Mouse (Mus musculus) forebrain, embryonic 16.5 days (tissue): ENCODE data around the gene Rpusd4. TPM values are rescaled to one million over a fixed set of nuclear protein-coding genes. Genes with fewer than 3 reads are reported as not detected.

Experiments used
- ATAC-seq: fragments of 200-750 bp; cut with Nextera tagmentation; 2 replicates; pipeline ENCODE4 v1.8.0; 2017; ENCODE audit warnings: mild to moderate bottlenecking, moderate library complexity
- H3K27ac ChIP-seq: fragments of 300-500 bp; sonication (generic); 2 replicates; pipeline ENCODE4 v1.5.1; 2014; ENCODE audit warnings: low read length, control low read depth
- H3K27me3 ChIP-seq: fragments of 300-500 bp; sonication (generic); replicated peaks from 2 replicates; pipeline ENCODE4 v1.6.1; 2014; ENCODE audit warnings: low read length; ENCODE audit not compliant: control insufficient read depth, insufficient read depth
- H3K36me3 ChIP-seq: fragments of 300-500 bp; sonication (generic); 2 replicates; pipeline ENCODE4 v1.6.1; 2014; ENCODE audit not compliant: control insufficient read depth, insufficient read depth
- H3K4me1 ChIP-seq: fragments of 300-500 bp; sonication (generic); replicated peaks from 2 replicates; pipeline ENCODE4 v1.6.1; 2014; ENCODE audit warnings: low read length; ENCODE audit not compliant: control insufficient read depth, insufficient read depth
- H3K4me2 ChIP-seq: fragments of 300-500 bp; sonication (generic); 2 replicates; pipeline ENCODE4 v1.6.1; 2014; ENCODE audit warnings: mild to moderate bottlenecking, low read length, control low read depth
- H3K4me3 ChIP-seq: fragments of 300-500 bp; sonication (generic); replicated peaks from 2 replicates; pipeline ENCODE4 v1.5.1; 2014; ENCODE audit warnings: mild to moderate bottlenecking, low read length, control low read depth
- H3K9ac ChIP-seq: fragments of 300-500 bp; sonication (generic); replicated peaks from 2 replicates; pipeline ENCODE4 v1.6.1; 2014; ENCODE audit warnings: low read depth, low read length, control low read depth
- H3K9me3 ChIP-seq: fragments of 300-500 bp; sonication (generic); 2 replicates; pipeline ENCODE4 v1.6.1; 2016; ENCODE audit warnings: low read length; ENCODE audit not compliant: control insufficient read depth
- WGBS: fragments of 180-500 bp; shearing (Covaris S2); extraction: QIAGEN DNeasy Blood & Tissue Kit; methylation state at CpG from one replicate; pipeline ENCODE4 v1.1.7; 2014; 5-methylcytosine and 5-hydroxymethylcytosine counted together
- polyA plus RNA-seq: library from polyadenylated mRNA; unstranded; fragments of >200 nt; fragmentation: Nextera tagmentation; extraction: Ambion mirVana; gene quantifications from 2 replicates; pipeline ENCODE4 v1.2.1, GENCODE M21; 2015

Gene Rpusd4
- polyA plus RNA-seq, 1 experiment from 2014 or later = 19.7 TPM

GRCm38 (mm10) chr9:35282851-35283200, 15.2 kb downstream of the Rpusd4 start:
- Histone ChIP-seq H3K4me2 (no peak overlapping the region), H3K4me1 (0 out of 2 replicates have a peak, but pooled peaks cover 2% of the 10 kb centered on the region), H3K4me3 (no peak overlapping the region), H3K36me3 (no peaks in the 10 kb centered on the region), H3K9me3 (no peaks in the 10 kb centered on the region), H3K9ac (no peak overlapping the region), H3K27ac (no peak overlapping the region), H3K27me3 (no peaks in the 10 kb centered on the region)
- WGBS = 60% methylated on average over 5 of the region's 5 CpGs
- ATAC-seq = no peak

GRCm38 (mm10) chr9:35283415-35284069, 15.9 kb downstream of the Rpusd4 start:
- Histone ChIP-seq H3K27ac (no peak overlapping the region), H3K9me3 (no peaks in the 10 kb centered on the region), H3K27me3 (no peaks in the 10 kb centered on the region), H3K4me1 (0 out of 2 replicates have a peak, but pooled peaks cover 2% of the 10 kb centered on the region), H3K36me3 (no peaks in the 10 kb centered on the region), H3K4me3 (no peak overlapping the region), H3K4me2 (no peak overlapping the region), H3K9ac (no peak overlapping the region)
- peak; percentile 51; the same call in 1 of the 2 replicates for ATAC-seq
- WGBS = 84% methylated on average over 13 of the region's 13 CpGs

GRCm38 (mm10) chr9:35284351-35284750, 16.7 kb downstream of the Rpusd4 start:
- ATAC-seq = no peak

DNA sequence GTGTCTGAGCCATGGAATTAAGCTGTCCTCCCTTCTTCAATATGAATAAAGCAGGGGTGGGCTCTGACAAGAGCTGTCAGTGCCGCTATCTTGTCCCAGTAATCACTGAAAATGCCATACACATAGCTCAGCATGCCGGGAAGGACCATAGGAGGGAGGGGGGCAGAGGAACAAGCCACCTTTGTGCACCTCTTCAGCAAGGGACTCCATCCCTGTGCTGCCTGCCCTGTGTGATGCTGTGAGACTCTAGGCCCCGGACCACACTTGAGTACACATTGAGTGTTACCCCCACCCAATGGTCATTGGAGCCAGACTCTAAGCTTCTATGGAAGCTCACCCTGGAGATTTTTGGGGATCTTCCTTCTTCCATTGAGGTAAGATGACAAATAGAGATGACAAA, 18.7 kb downstream of the Rpusd4 start:
- H3K4me2 ChIP-seq = no peak overlapping the region
- no peak overlapping the region for H3K27ac ChIP-seq
- WGBS = 89% methylated on average over 3 of the region's 3 CpGs
- H3K9ac ChIP-seq = no peak overlapping the region
- H3K9me3 ChIP-seq = no peaks in the 10 kb centered on the region
- no peak for ATAC-seq
- no peaks in the 10 kb centered on the region for H3K27me3 ChIP-seq
- 0 out of 2 replicates have a peak, but pooled peaks cover 2% of the 10 kb centered on the region for H3K4me1 ChIP-seq
- H3K4me3 ChIP-seq = no peak overlapping the region
- H3K36me3 ChIP-seq = no peaks in the 10 kb centered on the region

More at GRCm38 (mm10) chr9:35284351-35284750, 16.7 kb downstream of the Rpusd4 start:
- Histone ChIP-seq H3K4me3 (no peak overlapping the region), H3K27me3 (no peaks in the 10 kb centered on the region), H3K27ac (no peak overlapping the region), H3K9ac (no peak overlapping the region), H3K9me3 (no peaks in the 10 kb centered on the region), H3K4me2 (no peak overlapping the region), H3K4me1 (0 out of 2 replicates have a peak, but pooled peaks cover 2% of the 10 kb centered on the region), H3K36me3 (no peaks in the 10 kb centered on the region)
- 84% methylated on average over 4 of the region's 4 CpGs for WGBS

DNA sequence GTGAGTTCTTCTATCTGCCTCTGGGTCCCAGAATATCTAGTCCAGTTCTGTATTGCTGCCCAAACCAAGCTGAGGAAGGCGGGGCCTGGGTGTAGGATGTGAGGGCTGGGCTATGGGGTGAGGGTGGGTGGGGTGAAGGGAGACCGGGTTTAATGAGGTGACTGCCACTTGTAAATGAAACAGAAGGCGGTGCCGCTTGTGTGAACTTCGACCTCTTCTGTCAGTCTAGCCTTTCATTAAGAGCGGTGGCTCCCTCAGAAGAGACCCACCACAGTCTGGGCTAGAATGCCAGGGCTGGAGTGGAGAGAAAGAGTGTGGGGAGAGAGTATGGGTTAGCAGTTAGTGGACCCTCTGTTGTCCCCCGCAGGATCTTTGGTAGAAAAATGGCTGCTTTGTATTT, 22.3 kb downstream of the Rpusd4 start:
- Histone ChIP-seq H3K4me1 (peaks cover 5% of the 10 kb centered on the region; the same call in 1 of the 2 replicates), H3K4me3 (no peak overlapping the region), H3K9ac (no peak overlapping the region), H3K4me2 (no peak overlapping the region), H3K9me3 (no peaks in the 10 kb centered on the region), H3K27ac (no peak overlapping the region), H3K27me3 (no peaks in the 10 kb centered on the region), H3K36me3 (no peaks in the 10 kb centered on the region)
- WGBS = 20% methylated on average over 7 of the region's 7 CpGs
- ATAC-seq = no peak

GRCm38 (mm10) chr9:35290417-35290816, 22.8 kb downstream of the Rpusd4 start:
- 96% methylated on average over 3 of the region's 3 CpGs for WGBS
- peaks cover 5% of the 10 kb centered on the region; the same call in 1 of the 2 replicates for H3K4me1 ChIP-seq
- no peak overlapping the region for H3K27ac ChIP-seq
- H3K27me3 ChIP-seq = no peaks in the 10 kb centered on the region
- no peak overlapping the region for H3K4me3 ChIP-seq
- no peaks in the 10 kb centered on the region for H3K36me3 ChIP-seq
- no peaks in the 10 kb centered on the region for H3K9me3 ChIP-seq
- no peak overlapping the region for H3K9ac ChIP-seq
- ATAC-seq = no peak
- H3K4me2 ChIP-seq = no peak overlapping the region

DNA sequence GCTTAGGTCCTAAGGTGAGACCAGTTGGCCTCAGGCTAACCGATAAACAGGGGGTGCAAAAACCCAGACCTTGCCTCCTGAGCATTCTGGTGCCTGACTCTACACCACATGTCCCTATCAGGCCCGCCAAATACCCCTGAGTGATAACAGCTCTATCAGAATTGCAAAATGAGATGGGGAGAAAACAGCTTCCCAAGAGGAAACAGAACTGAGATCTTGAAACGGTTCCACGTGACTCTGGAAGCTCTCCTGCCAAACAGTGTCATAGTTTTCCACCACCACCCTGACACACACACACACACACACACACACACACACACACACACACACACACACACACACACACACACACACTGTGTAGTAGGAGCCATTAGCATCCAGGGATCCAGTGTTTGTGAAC, 23.3 kb downstream of the Rpusd4 start:
- ATAC-seq = no peak
- Histone ChIP-seq H3K27me3 (no peaks in the 10 kb centered on the region), H3K9ac (no peak overlapping the region), H3K27ac (no peak overlapping the region), H3K36me3 (no peaks in the 10 kb centered on the region), H3K4me2 (no peak overlapping the region), H3K9me3 (no peaks in the 10 kb centered on the region), H3K4me1 (peaks cover 5% of the 10 kb centered on the region; the same call in 1 of the 2 replicates), H3K4me3 (no peak overlapping the region)
- 68% methylated on average over 4 of the region's 4 CpGs for WGBS

DNA sequence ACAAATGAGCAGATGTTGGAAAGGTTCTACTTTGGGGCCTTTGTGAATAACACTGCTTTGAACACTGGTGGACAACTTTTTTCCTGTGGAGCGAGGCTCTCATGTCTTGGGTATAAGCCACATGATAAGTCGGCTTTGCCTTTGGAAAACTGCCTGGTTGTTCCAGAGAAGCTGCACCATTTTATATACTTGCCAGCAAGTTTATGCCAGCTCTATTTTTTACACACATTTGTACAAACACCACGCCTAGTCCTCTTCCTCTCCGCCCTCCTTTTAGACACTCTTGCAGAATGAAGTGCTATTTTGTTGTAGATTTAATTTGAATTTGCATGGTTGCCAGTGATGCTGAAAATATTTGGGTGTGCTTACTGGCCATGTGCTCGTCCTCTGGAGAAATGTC, 25.8 kb downstream of the Rpusd4 start:
- H3K4me3 ChIP-seq = no peak overlapping the region
- no peaks in the 10 kb centered on the region for H3K9me3 ChIP-seq
- no peaks in the 10 kb centered on the region for H3K27me3 ChIP-seq
- H3K9ac ChIP-seq = no peak overlapping the region
- H3K36me3 ChIP-seq = no peaks in the 10 kb centered on the region
- ATAC-seq = no peak
- WGBS = 67% methylated on average over 5 of the region's 5 CpGs
- H3K4me1 ChIP-seq = peaks cover 5% of the 10 kb centered on the region; the same call in 1 of the 2 replicates
- H3K27ac ChIP-seq = no peak overlapping the region
- H3K4me2 ChIP-seq = no peak overlapping the region

GRCm38 (mm10) chr9:35297791-35298190, 30.1 kb downstream of the Rpusd4 start:
- ATAC-seq = no peak
- H3K36me3 ChIP-seq = no peaks in the 10 kb centered on the region
- no peak overlapping the region for H3K27ac ChIP-seq
- no peaks in the 10 kb centered on the region for H3K9me3 ChIP-seq
- no peak overlapping the region for H3K4me2 ChIP-seq
- no peak overlapping the region for H3K4me3 ChIP-seq
- H3K27me3 ChIP-seq = no peaks in the 10 kb centered on the region
- H3K4me1 ChIP-seq = peaks cover 5% of the 10 kb centered on the region; the same call in 1 of the 2 replicates
- H3K9ac ChIP-seq = no peak overlapping the region

- H3K9ac ChIP-seq = no peak overlapping the region
- H3K27ac ChIP-seq = no peak overlapping the region
- no peak overlapping the region for H3K4me2 ChIP-seq
- no peak for ATAC-seq
- H3K9me3 ChIP-seq = no peaks in the 10 kb centered on the region
- H3K36me3 ChIP-seq = no peaks in the 10 kb centered on the region
- H3K27me3 ChIP-seq = no peaks in the 10 kb centered on the region
- no peaks in the 10 kb centered on the region for H3K4me1 ChIP-seq
- H3K4me3 ChIP-seq = no peak overlapping the region
- 96% methylated on average over 3 of the region's 3 CpGs for WGBS
Measured at GRCm38 (mm10) chr9:35302172-35302571, 34.5 kb downstream of the Rpusd4 start.
